Mouse (Mus musculus) CD4-positive, CD25-positive, alpha-beta regulatory T cell, adult 2 months (primary cell): ENCODE results near the gene Havcr1.
"Not testable (repeated sequence)": the region's sequence is repeated elsewhere in the genome, so short reads cannot be mapped to it uniquely, and the experiment has no call there.

ENCODE experiments used
- DNase-seq: peaks from one replicate; pipeline ENCODE4 v3.0.0-alpha.2; 2012; ENCODE audit warnings: low read depth, low spot score

Gene Havcr1

GRCm38 (mm10) chr11:46735076-46735475, at the start of gene Havcr1:
Gene Havcr1 (plus strand): TSS chr11:46735080.
- DNase-seq, result not testable (repeated sequence)

DNA sequence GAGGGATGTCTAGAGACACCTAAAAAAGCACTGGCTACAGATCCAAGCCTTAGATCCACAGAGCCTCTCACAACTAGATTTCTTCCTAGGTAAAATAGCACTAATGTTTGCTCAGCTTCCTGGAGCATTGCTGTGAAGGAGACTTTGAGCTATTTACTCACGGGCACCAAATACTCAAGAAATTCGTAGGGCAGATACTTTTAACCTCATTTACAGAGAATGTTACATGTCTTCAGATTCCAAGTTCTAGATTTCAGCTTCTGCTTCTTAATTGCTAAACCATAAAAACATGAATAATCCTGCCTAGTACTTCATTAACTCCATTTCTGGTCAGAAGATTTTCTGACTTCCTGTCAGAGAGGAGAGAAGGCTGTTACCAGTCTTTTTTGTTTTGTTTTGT, 44.7 kb upstream of the Havcr1 start:
- no peak for DNase-seq

DNA sequence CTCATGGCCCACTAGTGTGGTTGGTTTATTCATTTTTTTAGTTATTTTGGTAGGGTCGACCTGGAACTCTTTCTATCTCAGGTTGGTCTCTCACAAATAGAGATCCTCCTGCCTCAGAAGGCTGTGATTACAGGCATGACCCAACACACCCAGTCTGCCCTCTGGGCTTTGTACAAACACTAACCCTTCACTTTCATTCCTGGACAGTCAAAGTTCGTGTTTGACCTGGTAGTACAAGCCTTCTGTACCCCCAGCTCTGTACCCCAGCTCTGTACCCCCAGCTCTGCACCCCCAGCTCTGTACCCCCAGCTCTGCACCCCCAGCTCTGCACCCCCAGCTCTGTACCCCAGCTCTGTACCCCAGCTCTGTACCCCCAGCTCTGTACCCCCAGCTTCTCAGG, 39.0 kb upstream of the Havcr1 start:
- not testable (repeated sequence) for DNase-seq

DNA sequence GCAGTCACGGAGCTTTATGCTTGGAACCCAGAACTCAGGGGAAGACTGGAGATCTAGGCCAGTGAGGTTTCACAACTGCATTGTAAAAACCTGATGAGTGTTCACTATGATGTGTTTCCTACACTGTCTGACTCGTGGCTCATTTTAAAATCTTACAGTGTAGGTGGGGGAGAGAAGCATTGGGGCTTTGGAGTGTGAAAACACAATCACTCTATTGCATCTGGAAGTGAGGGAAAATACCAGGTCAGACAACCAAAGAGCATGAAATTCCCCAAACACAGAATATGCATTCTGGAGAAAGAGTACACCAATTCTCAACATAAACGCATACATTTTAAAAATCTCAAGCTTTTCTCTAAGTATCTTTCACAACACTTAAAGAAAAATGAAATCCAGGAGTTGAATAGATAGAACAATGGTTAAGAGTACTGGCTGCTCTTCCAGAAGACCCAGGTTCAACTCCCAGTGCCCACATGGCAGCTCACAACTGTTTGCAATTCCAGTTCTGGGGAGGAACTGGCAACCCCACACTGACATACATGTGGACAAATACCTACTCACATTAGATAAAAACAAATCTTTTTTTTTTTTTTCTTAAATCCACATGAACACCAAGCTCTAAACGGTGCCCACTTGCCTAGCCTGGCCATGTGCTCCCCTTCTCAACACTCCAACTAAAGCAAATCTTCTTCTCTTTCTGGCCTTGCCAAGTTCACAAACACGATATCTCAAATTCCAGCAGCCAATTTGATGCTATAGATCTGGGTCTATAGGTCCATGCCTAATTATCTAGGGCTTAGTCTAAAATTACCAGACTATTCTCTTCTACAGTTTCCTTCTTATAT, 37.2 kb upstream of the Havcr1 start:
- no peak for DNase-seq

DNA sequence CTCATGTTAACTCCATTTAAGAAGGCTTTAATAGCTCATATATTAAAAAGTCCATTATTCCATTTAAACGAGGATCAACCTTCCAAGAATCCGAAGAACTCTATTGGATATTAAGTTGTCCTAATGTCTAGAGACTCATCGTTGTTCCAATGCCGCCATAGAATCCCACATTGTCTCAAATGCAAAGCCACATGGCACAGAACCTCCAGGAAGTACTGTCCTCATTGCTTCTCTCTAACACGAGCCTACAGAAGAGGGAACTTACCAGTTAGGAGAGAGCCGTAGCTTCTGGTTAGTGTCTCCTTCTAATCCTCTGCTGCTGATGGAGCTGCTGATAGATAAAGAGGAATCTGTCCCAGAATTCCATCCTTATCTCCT, 36.6 kb upstream of the Havcr1 start:
- DNase-seq, result no peak

GRCm38 (mm10) chr11:46698830-46699229, 36.0 kb upstream of the Havcr1 start:
- no peak for DNase-seq

GRCm38 (mm10) chr11:46706664-46707356, 28.1 kb upstream of the Havcr1 start, which contains the start of gene Timd2:
Gene Timd2 (minus strand): TSS chr11:46707061.
- no peak for DNase-seq

DNA sequence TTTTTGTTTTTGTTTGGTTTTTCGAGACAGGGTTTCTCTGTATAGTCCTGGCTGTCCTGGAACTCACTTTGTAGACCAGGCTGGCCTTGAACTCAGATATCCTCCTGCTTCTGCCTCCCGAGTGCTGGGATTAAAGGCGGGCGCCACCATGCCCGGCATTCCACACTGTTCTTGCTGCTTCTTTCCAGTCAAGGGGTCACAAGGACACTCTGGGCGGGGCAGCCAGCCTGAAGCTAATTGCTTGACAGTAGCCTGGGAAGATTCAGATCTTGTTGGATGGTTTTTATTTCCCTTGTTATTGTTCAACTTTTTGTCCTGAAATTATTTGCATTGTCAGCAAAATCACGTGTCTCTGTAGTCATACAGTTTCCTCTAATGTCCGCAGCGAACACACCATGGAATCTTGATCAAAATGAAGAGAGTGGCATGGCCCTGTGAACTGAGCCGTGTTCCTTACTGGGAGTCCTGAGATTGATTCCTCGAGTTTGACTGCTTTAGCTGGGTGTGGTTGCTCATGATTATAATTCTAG, 3.3 kb upstream of the Havcr1 start:
- no peak for DNase-seq

- peak; percentile 55 for DNase-seq
Measured at GRCm38 (mm10) chr11:46733242-46733789, 1.6 kb upstream of the Havcr1 start.

DNA sequence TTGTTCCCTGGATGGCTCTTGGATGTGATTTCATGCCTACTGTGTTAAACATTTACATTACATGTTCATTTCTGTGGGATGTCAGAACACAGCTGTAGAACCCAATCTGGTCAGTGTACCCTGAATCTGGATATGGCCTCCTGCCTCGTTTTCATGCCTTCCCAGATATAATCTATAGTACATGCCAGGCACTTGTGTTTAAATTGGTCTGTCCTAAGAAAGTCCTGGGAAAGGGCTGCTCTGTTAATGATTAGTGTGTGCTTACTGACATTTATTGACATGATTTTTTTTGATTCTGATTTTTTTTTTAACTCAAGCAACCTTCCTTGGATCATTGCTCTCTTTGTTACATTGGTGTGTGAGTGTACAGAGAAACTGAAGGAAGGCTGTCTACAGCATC, 263 bp upstream of the Havcr1 start:
- DNase-seq, result no peak

DNA sequence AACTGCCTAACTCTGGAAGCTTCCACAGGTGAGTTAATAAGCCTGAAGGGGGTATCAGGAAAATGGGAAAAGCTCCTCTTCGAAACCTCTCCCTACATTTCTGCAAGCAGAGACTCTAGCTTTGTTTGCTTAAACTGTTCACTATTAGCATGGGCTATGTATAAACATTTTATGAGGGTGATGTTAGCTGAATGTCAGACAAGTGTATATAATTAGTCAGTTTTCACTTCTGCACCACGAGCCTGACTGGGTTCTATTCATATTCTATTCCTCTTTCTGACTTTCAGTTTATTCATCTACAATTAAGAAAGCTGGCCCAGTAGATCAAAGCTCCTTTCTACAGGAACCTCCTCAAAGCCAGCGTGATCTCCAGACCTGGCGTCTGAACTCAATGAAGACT, 4.6 kb downstream of the Havcr1 start:
- no peak for DNase-seq

GRCm38 (mm10) chr11:46740886-46741285, 6.0 kb downstream of the Havcr1 start:
- no peak for DNase-seq

DNA sequence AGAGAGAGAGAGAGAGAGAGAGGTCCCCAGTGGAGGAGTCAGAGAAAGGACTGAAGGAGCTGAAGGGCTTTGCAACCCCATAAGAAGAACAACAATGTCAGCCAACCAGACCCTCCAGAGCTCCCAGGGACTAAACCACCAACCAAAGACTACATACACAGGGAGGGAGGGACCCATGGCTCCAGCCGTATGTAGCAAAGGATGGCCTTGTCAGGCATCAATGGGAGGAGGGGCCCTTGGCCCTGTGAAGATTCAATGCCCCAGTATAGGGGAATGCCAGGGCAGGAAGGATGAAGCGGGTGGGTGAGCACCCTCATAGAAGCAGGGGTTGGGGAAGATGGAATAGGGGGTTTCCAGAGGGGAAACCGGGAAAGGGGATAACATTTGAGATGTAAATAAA, 6.8 kb downstream of the Havcr1 start:
- no peak for DNase-seq

GRCm38 (mm10) chr11:46747996-46748395, 13.1 kb downstream of the Havcr1 start:
- no peak for DNase-seq

- no peak for DNase-seq
Measured at GRCm38 (mm10) chr11:46753662-46754061, 18.8 kb downstream of the Havcr1 start.

DNA sequence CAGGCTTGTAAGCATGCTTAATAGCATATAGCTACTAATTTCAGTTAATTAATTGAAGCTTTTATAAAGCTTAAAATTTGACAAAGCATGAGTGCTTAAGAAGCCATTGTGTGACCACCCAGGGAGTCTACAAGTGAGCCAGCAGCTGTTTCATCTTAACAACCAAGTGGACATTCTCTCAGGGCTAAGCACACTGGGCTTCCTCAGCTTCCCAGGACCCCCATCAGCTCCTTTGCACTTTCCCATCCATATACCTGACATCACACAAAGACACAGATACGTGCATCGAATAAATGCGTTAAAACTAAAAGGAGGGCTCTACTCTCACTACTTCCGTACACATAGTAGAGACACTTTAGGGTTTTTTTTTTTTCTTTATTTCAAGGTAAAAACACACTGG, 19.8 kb downstream of the Havcr1 start:
- DNase-seq, result no peak

- DNase-seq, result not testable (repeated sequence)
Measured at GRCm38 (mm10) chr11:46755714-46756113, 20.8 kb downstream of the Havcr1 start.

GRCm38 (mm10) chr11:46776879-46777278, 42.0 kb downstream of the Havcr1 start:
- no peak for DNase-seq

GRCm38 (mm10) chr11:46779811-46780210, 44.9 kb downstream of the Havcr1 start:
- no peak for DNase-seq

- DNase-seq, result no peak
Measured at GRCm38 (mm10) chr11:46804440-46804839, 69.6 kb downstream of the Havcr1 start.

GRCm38 (mm10) chr11:46810511-46810910, 75.6 kb downstream of the Havcr1 start, which contains the start of gene Timd4:
Gene Timd4 (plus strand): TSS chr11:46810800.
- no peak for DNase-seq

GRCm38 (mm10) chr11:46817692-46818091, 82.8 kb downstream of the Havcr1 start:
- no peak for DNase-seq
